Mouse (Mus musculus) small intestine, adult 2 months (tissue): ENCODE measurements around the gene Atg9b.

ENCODE experiments used
- CTCF ChIP-seq: fragments of 200-500 bp; IDR thresholded peaks from 2 replicates; pipeline ENCODE4 v1.5.1; 2012; ENCODE audit warnings: low read depth, mild to moderate bottlenecking, control low read depth, inconsistent platforms, low read length, moderate library complexity, mixed read lengths; ENCODE audit not compliant: insufficient replicate concordance, insufficient read length; ENCODE audit errors: extremely low read depth
- POLR2A ChIP-seq: fragments of 200-500 bp; IDR thresholded peaks from 2 replicates; pipeline ENCODE4 v1.6.1; 2012; ENCODE audit warnings: low read depth, mild to moderate bottlenecking, control low read depth, inconsistent platforms, low read length, moderate library complexity

DNA sequence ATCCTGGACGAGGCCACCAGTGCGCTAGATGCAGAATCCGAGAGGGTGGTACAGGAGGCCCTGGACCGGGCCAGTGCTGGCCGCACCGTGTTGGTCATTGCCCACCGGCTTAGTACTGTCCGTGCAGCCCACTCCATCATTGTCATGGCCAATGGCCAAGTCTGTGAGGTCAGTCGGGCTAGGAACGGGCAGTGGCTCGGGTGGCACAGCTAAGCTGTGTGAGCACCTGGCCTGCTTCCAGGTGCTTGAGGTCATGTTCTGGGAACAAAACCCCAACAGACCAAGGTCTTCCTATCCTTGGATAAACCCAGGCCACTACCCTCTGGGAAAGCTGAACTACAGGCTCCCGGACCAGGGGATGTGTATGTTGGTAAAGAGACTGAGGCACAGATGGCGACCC lies 16.7 kb upstream of the Atg9b start:
- TF ChIP-seq CTCF (no peak), POLR2A (no peak)
